Mouse (Mus musculus) spleen, adult 2 months (tissue): Measurements from ENCODE around the gene Megf8. TPM values are rescaled to one million over a fixed set of nuclear protein-coding genes. Genes with fewer than 3 reads are reported as not detected.

Experiments
- DNase-seq, 2 experiments: peaks; one replicate each; pipeline versions ENCODE4 v3.0.0 to v3.0.0-alpha.2; 2012 to 2021; ENCODE audit warnings: low spot score in 2 of 2, low read depth in 1 of 2
- H3K27ac ChIP-seq: fragments of 200-500 bp; 2 replicates; pipeline ENCODE4 v1.5.1; 2012; ENCODE audit warnings: low read length, inconsistent platforms; ENCODE audit not compliant: insufficient read depth
- H3K27me3 ChIP-seq: fragments of 200-500 bp; 2 replicates; pipeline ENCODE4 v1.6.1; 2012; ENCODE audit warnings: mild to moderate bottlenecking, moderate library complexity, low read length, inconsistent platforms; ENCODE audit not compliant: control insufficient read depth, insufficient read depth
- H3K36me3 ChIP-seq: fragments of 200-500 bp; 2 replicates; pipeline ENCODE4 v1.6.1; 2012; ENCODE audit warnings: mild to moderate bottlenecking, low read length, inconsistent platforms; ENCODE audit not compliant: control insufficient read depth, insufficient read depth
- H3K4me1 ChIP-seq: fragments of 200-500 bp; 2 replicates; pipeline ENCODE4 v1.6.1; 2011; ENCODE audit warnings: inconsistent platforms; ENCODE audit not compliant: control insufficient read depth, insufficient read depth, insufficient read length
- H3K4me3 ChIP-seq: fragments of 200-500 bp; 2 replicates; pipeline ENCODE4 v1.5.1; 2011; ENCODE audit warnings: mild to moderate bottlenecking, inconsistent platforms; ENCODE audit not compliant: insufficient read depth, insufficient read length; ENCODE audit errors: extremely low read depth
- CTCF ChIP-seq: fragments of 200-500 bp; IDR thresholded peaks from 2 replicates; pipeline ENCODE4 v1.5.1; 2011; ENCODE audit warnings: mild to moderate bottlenecking, inconsistent platforms; ENCODE audit not compliant: insufficient read depth, insufficient read length, insufficient replicate concordance; ENCODE audit errors: extremely low read depth
- POLR2A ChIP-seq: fragments of 200-500 bp; IDR thresholded peaks from 2 replicates; pipeline ENCODE4 v1.6.1; 2011; ENCODE audit warnings: low read depth, low read length, inconsistent platforms
- WGBS: fragments of 180-500 bp; shearing (Covaris S2); methylation state at CpG from one replicate; pipeline ENCODE4 v1.1.7; 2018; 5-methylcytosine and 5-hydroxymethylcytosine counted together
- polyA plus RNA-seq: library from polyadenylated mRNA; depleted of rRNA; stranded (reverse); fragments of >200 nt; gene quantifications from 2 replicates; pipeline ENCODE4 v1.2.3, GENCODE M21; 2012

Megf8 gene
- polyA plus RNA-seq, 1 experiment, result 11.0 TPM

DNA sequence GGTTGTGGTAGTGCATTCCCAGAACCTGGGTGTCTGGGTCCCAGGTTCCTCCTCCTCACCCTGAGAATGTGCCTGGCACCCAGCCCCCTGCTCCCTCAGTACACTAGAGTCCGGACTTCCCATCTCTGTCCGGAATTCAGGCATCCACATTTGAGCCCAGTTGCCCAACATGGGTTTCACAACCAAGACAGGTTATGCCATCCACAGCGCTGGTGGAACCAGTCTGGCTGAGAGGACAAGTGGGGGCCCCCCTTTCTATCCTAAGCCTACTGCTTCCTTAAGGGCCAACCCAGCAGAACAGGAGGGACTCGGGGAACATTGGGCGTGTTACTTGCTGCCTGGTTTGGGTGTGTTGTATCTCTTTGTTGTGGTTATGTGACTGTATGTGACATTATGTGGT lies 55.5 kb downstream of the Megf8 start:
- Histone ChIP-seq H3K27ac (no peak overlapping the region), H3K4me3 (no peak overlapping the region), H3K4me1 (no peaks in the 10 kb centered on the region), H3K36me3 (no peaks in the 10 kb centered on the region), H3K27me3 (no peaks in the 10 kb centered on the region)
- 80% methylated on average over 5 of the region's 5 CpGs for WGBS
- no peak for TF ChIP-seq POLR2A
- TF ChIP-seq CTCF, result no peak
- DNase-seq, result no peak

DNA sequence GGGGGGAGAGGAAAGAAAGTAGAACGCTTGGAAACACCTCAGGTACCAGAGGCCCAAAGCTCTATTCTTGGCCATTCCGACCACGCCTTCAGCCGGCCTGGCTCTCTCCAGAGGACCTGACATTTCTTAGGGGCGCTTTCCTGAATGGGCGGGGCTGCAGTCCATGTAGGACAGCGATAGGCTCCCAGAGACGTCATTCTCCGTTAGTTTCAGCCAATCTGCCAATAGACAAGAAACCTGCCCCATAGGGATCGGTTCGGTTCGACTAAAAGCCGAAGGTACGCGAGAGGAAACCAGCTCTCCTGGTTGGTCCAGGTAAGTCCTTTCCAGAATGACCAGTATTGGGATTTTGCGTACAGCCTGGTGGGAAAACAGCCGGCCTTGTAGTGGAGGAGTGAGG lies 59.6 kb downstream of the Megf8 start:
- Histone ChIP-seq H3K27me3 (no peaks in the 10 kb centered on the region), H3K4me3 (no peak overlapping the region), H3K27ac (no peak overlapping the region), H3K4me1 (peaks cover 4% of the 10 kb centered on the region), H3K36me3 (no peaks in the 10 kb centered on the region)
- TF ChIP-seq CTCF (no peak), POLR2A (no peak)
- 39% methylated on average over 17 of the region's 17 CpGs for WGBS
- no peak for DNase-seq

GRCm38 (mm10) chr7:25377100-25377700 lies 60.2 kb downstream of the Megf8 start:
- peaks cover 4% of the 10 kb centered on the region for H3K4me1 ChIP-seq
- TF ChIP-seq CTCF (no peak), POLR2A (no peak)
- DNase-seq, result no peak
- no peak overlapping the region for H3K4me3 ChIP-seq
- no peaks in the 10 kb centered on the region for H3K36me3 ChIP-seq
- no peaks in the 10 kb centered on the region for H3K27me3 ChIP-seq
- 60% methylated on average over 8 of the region's 8 CpGs for WGBS
- no peak overlapping the region for H3K27ac ChIP-seq

DNA sequence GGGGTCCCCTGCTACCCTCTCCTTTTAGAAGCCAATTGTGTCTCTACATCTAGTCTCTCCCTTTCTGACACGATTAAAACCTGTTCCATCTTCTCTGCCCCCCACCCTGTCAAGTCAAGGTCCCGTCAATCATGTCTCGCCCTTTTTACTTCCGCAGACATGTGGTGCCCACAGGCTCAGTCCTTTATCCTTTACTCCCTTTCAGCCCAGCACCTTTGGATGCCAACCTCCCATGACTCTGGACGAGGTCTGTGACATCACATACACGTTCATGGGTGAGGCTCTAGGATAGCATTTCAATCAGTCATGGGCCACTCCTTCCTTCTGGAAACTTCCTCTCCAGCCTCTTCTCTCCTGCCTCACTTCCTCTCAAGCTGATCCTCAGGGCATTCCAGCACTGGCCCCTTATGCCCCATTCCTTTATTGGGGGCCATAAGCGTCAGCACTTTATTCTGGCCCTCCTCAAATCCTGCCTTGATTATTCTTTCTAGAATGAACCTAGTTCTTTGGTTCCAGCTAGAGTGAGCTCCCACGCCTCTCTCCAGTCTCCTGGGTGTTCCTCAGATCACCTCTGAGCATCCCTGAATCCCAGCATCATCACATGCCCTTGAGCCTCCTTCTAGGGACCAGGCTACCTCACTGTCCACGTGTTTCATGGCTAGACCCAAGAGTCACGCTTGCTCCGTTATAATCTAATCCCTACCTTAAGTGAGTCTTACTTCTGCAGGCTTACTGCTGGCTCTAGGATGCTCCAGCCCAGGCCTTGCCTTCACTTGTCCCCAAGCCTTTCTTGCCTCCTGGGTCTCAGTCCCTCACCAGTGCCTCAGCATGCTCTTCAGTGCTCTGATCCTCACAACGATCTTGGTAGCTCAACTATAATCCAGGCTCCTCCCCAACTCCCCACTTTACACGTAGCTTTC lies 61.5 kb downstream of the Megf8 start:
- DNase-seq, result no peak
- TF ChIP-seq POLR2A, result no peak
- TF ChIP-seq CTCF, result no peak
- 86% methylated on average over 13 of the region's 13 CpGs for WGBS
- H3K27me3 ChIP-seq, result no peaks in the 10 kb centered on the region
- H3K4me1 ChIP-seq, result peaks cover 4% of the 10 kb centered on the region
- H3K4me3 ChIP-seq, result no peak overlapping the region
- peaks cover 7% of the 10 kb centered on the region for H3K36me3 ChIP-seq
- H3K27ac ChIP-seq, result no peak overlapping the region

- no peaks in the 10 kb centered on the region for H3K27me3 ChIP-seq
- H3K4me3 ChIP-seq, result peak overlapping the region; percentile 55
- WGBS, result 7% methylated on average over 41 of the region's 42 CpGs
- H3K36me3 ChIP-seq, result peaks cover 18% of the 10 kb centered on the region
- TF ChIP-seq CTCF (no peak), POLR2A (peak; percentile 5; the same call in 1 of the 2 replicates)
- H3K4me1 ChIP-seq, result peaks cover 7% of the 10 kb centered on the region
- DNase-seq, result peak; percentile 35 to 69
- peak overlapping the region; percentile 32 for H3K27ac ChIP-seq
Measured at GRCm38 (mm10) chr7:25379551-25380351, 62.8 kb downstream of the Megf8 start.

DNA sequence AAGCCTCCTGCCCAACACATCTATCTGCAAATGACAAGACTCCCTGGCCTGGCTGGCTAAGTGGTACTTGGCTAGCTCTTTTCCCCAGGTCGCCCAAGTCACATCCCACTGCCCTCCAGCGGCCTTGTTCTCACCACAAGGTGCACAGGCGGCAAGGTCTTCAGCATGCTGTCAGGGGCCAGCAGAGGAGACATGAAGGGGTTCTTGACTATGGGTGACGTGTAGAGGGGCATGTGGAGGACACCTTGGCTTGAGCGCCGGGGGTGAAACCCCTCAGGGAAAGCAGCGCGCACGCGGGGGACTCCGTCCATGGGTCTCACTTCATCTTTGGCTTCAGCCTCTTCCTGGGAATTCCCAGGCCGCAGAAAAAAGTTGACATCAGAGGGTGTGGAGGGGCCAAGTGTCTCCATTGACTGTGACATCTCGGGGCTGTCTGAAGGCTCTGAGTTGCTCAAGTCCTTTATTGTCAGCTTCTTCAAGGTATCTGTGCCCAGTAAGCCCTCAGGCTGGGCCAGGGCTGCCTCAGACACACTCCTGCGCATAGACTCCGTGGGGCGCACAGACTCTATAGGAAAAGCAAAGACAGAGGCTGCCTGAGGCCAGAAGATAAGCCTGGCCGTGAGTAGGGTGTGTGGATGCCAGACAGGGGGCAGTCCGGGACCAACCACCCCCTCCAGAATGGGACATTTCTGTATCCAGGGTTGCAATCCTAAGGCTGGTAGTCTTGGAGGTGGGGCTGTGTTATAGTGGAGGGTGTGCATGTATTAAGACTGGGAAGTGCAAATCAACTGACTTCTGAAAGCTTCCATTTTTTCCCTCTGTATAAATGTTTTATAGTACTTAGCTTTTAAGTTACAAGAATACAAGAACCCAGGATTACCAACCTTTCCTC lies 63.7 kb downstream of the Megf8 start:
- WGBS, result 77% methylated on average over 18 of the region's 18 CpGs

More for the DNA sequence above, 63.7 kb downstream of the Megf8 start:
- peak overlapping the region; percentile 10; the same call in 1 of the 2 replicates for H3K27ac ChIP-seq
- H3K4me3 ChIP-seq, result peak overlapping the region; percentile 55
- peaks cover 18% of the 10 kb centered on the region for H3K36me3 ChIP-seq
- no peak for TF ChIP-seq POLR2A
- no peak for TF ChIP-seq CTCF
- peaks cover 16% of the 10 kb centered on the region for H3K4me1 ChIP-seq
- no peak for DNase-seq
- H3K27me3 ChIP-seq, result no peaks in the 10 kb centered on the region
